Mouse (Mus musculus): ENCODE results near the gene Lactb. TPM values are rescaled to one million over a fixed set of nuclear protein-coding genes. Genes with fewer than 3 reads are reported as not detected.

The Lactb gene
- polyA plus RNA-seq, 1 experiment from 2014 or later: 8.2 TPM

Other genes with a start within 250 kb of the Lactb start
- 8.5 and 8.9 TPM in 2 replicates for gene Aph1b, start 180.0 kb downstream of the Lactb start, polyA plus RNA-seq (2015; fragmentation: Nextera tagmentation; extraction: Ambion mirVana)
- 0.52 and 0.69 TPM in 2 replicates for gene Gm10647, start 178.4 kb downstream of the Lactb start, polyA plus RNA-seq (2015; fragmentation: Nextera tagmentation; extraction: Ambion mirVana)
- gene Aph1c, start 140.8 kb downstream of the Lactb start, polyA plus RNA-seq (2015; fragmentation: Nextera tagmentation; extraction: Ambion mirVana): 3.4 and 4.5 TPM in 2 replicates
- gene Rab8b, start 55.8 kb downstream of the Lactb start, polyA plus RNA-seq (2015; fragmentation: Nextera tagmentation; extraction: Ambion mirVana): 20.5 and 20.6 TPM in 2 replicates
- gene Rps27l, start 29.4 kb downstream of the Lactb start, polyA plus RNA-seq (2015; fragmentation: Nextera tagmentation; extraction: Ambion mirVana): 830 and 881 TPM in 2 replicates
- 994 and 1,099 TPM in 2 replicates for gene Tpm1, start 73.9 kb upstream of the Lactb start, polyA plus RNA-seq (2015; fragmentation: Nextera tagmentation; extraction: Ambion mirVana)